Mouse (Mus musculus) lung, postnatal 36 days (tissue): ENCODE data around the gene Thrap3.
"Not testable (repeated sequence)": the region's sequence is repeated elsewhere in the genome, so short reads cannot be mapped to it uniquely, and the experiment has no call there.

Experiments used
- DNase-seq: peaks from one replicate; pipeline ENCODE4 v3.0.0; 2022; ENCODE audit warnings: mixed read lengths

Thrap3 gene

GRCm38 (mm10) chr4:126217771-126218170, 15.2 kb upstream of the Thrap3 start:
- peak; percentile 76 for DNase-seq

- DNase-seq = no peak
Observed at GRCm38 (mm10) chr4:126207081-126207480, 4.5 kb upstream of the Thrap3 start.

- DNase-seq = no peak
Observed at GRCm38 (mm10) chr4:126205386-126205785, 2.8 kb upstream of the Thrap3 start.

GRCm38 (mm10) chr4:126204661-126205230, 2.2 kb upstream of the Thrap3 start:
- no peak for DNase-seq

- no peak for DNase-seq
Observed at GRCm38 (mm10) chr4:126204016-126204415, 1.5 kb upstream of the Thrap3 start.

GRCm38 (mm10) chr4:126203336-126203895, 856 bp upstream of the Thrap3 start:
- no peak for DNase-seq

GRCm38 (mm10) chr4:126201514-126202302, 852 bp downstream of the Thrap3 start:
- peak; percentile 63 for DNase-seq

- no peak for DNase-seq
Observed at GRCm38 (mm10) chr4:126200656-126201055, 1.9 kb downstream of the Thrap3 start.

GRCm38 (mm10) chr4:126200036-126200435, 2.5 kb downstream of the Thrap3 start:
- DNase-seq = no peak

- DNase-seq = peak; percentile 34
Observed at GRCm38 (mm10) chr4:126199556-126199955, 3.0 kb downstream of the Thrap3 start.

GRCm38 (mm10) chr4:126197485-126197884, 5.1 kb downstream of the Thrap3 start:
- DNase-seq = peak; percentile 75

- DNase-seq = no peak
Observed at GRCm38 (mm10) chr4:126194916-126195315, 7.6 kb downstream of the Thrap3 start.

- no peak for DNase-seq
Observed at GRCm38 (mm10) chr4:126194216-126194615, 8.3 kb downstream of the Thrap3 start.

- DNase-seq = no peak
Observed at GRCm38 (mm10) chr4:126190636-126191035, 11.9 kb downstream of the Thrap3 start.

- DNase-seq = no peak
Observed at GRCm38 (mm10) chr4:126187096-126187495, 15.5 kb downstream of the Thrap3 start.

- no peak for DNase-seq
Observed at GRCm38 (mm10) chr4:126183034-126183433, 19.5 kb downstream of the Thrap3 start.

GRCm38 (mm10) chr4:126181170-126181957, 21.2 kb downstream of the Thrap3 start:
- DNase-seq = peak; percentile 84

GRCm38 (mm10) chr4:126175980-126176379, 26.6 kb downstream of the Thrap3 start:
- not testable (repeated sequence) for DNase-seq

- no peak for DNase-seq
Observed at GRCm38 (mm10) chr4:126173800-126174199, 28.8 kb downstream of the Thrap3 start.

GRCm38 (mm10) chr4:126170737-126171136, 31.8 kb downstream of the Thrap3 start:
- not testable (repeated sequence) for DNase-seq

- DNase-seq = peak; percentile 30
Observed at GRCm38 (mm10) chr4:126168851-126169250, 33.7 kb downstream of the Thrap3 start.

- DNase-seq = peak; percentile 73
Observed at GRCm38 (mm10) chr4:126166084-126166483, 36.5 kb downstream of the Thrap3 start.

- not testable (repeated sequence) for DNase-seq
Observed at GRCm38 (mm10) chr4:126165092-126165491, 37.5 kb downstream of the Thrap3 start.
